Mouse (Mus musculus) mouse embryonic stem cell (cell line): ENCODE measurements around the gene Rxfp2.

ENCODE experiments used
- in situ Hi-C, 2 experiments: fragments of 300-500 bp; cut with MboI; formaldehyde crosslinking; loops; 1 replicate in 1 of 2; 3 replicates in 1 of 2; pipeline ENCODE4 v1.14.3; 2019 to 2020; ENCODE audit warnings: low sequenced_read_pairs in 2 of 2, low pct_unique_long_range_greater_than_20kb in 1 of 2, mixed read lengths in 1 of 2; ENCODE audit not compliant: unreplicated experiment in 1 of 2

Rxfp2 gene

DNA sequence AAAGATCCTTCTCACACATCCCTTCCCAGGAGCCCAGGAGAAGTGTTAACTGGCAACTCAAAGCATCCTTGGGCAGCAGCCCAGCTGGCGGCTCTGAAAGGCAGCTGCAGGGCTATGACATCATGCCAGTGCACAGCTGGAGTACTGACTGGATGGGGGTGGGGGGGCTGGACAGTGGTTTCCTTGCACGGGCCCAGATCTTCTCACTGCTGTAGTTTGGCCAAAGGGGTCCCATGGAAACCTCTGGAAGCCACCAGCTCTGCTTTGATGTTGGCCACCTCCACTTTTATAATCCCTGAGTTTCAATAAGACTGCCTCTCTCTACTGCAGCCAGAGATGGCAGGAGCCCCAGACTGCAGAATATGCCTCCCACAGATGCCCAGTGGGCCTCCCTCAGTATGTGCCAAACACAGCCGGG is 13.6 kb downstream of the Rxfp2 start:
- in situ Hi-C loops, result no loop called here

DNA sequence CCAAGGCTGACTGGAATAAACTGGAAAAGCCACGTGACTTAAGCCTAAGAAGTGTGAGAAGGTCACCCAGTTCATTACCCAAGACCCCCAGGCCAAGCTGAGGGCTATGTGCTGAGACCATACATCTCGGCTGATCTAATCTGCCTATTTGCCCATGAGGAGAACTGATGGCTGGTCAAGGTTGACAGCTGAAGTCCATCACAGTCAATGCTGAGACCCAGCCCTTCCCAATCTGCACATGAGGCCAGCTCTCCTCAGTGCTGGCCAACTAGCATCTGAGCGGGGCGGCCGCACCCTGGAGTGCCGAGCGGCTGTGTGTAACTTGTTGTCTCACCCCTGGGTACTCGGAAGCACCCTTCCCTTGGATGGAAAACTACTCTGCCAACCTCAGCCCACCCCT is 17.8 kb downstream of the Rxfp2 start:
- in situ Hi-C loops, result no loop called here

DNA sequence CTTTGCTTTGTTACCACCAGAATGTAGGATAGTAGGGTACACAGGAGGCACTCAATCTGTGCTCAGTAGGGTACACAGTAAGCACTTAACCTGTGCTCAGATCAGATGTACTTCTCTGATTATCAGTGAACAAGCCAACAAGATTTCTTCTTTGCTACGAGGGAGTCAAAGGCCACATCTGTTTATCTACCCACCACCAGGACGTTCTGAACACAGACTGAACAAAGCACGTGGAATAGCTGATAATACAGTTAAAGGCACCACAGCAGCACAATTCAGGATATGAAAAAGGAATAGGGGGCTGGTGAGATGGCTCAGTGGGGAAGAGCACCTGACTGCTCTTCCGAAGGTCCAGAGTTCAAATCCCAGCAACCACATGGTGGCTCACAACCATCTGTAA is 18.4 kb downstream of the Rxfp2 start:
- in situ Hi-C loops, result no loop called here

DNA sequence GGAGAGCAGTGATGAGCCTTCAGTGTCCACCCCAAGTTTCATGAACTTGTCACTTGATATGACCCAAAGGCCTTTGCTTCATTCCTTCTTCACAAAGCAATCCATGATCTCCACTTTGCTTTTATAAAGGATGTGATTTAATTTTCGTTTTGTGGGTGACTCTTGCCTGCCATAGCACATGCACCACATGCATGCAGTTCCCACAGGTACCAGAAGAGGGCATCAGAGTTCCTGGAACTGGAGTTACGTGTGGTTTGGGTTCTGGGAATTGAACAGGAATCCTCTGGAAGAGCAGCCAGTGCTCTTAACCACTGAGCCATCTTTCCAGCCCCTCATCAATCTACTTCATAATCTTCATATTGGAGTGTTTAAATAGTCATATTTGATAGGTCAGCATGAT is 26.1 kb downstream of the Rxfp2 start:
- in situ Hi-C loops, result no loop called here

DNA sequence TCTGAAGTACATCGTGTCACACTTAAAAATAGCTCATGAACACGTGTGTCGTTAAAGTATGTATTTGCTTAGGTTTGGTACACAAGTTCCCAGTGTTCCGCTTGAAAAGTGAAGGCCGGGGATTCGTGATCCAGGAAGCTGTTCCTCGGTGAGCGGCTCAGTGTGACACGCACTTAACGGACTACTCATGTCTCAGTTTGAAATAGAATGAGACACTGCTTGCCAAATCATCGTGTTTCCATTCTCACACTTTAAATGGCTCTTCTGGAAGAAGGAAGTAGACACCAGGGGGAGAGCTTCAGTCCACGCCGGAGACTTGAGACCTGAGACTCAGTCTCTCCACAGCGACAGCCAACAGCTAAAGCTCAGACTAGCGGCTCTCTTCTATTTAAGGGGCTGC is 28.0 kb downstream of the Rxfp2 start:
- in situ Hi-C loops, result no loop called here

DNA sequence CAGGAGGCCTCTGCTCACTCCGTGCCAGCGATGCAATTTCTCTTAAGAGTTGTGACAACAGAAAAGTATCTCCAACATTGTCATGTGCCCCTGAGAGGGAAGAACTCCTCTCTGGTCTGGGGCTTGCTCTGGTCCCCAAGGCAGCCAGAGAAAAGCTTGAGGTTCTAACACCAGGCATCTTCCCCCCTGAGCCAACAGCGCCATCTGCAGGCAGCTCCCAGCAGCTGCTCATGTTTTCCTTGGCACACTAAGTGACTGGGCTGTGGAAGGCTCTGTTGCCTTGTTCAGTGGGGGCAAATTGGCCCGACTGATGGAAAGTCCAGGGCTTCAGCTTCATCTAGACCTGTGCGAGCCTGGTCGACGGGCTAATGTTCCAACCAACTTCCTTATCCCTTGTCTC is 31.5 kb downstream of the Rxfp2 start:
- in situ Hi-C loops, result no loop called here

DNA sequence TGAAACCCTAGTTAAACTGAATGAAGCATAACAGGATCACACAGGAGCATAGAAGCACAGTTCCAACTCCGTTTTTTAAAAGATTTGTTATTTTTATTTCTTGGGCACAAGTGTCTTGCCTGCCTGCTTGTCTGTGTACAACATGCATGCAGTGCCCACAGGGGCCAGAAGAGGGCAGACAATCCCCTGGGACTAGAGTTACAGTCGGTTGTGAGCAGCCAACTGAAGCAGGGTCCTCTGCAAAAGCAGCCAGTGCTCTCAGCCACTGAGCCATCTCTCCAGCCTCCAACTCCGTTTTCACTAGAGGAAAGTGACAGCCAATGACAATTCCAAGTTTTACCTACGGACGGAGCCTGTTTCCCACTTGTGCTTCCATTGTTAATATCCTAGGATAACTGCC is 33.4 kb downstream of the Rxfp2 start:
- in situ Hi-C loops, result no loop called here

DNA sequence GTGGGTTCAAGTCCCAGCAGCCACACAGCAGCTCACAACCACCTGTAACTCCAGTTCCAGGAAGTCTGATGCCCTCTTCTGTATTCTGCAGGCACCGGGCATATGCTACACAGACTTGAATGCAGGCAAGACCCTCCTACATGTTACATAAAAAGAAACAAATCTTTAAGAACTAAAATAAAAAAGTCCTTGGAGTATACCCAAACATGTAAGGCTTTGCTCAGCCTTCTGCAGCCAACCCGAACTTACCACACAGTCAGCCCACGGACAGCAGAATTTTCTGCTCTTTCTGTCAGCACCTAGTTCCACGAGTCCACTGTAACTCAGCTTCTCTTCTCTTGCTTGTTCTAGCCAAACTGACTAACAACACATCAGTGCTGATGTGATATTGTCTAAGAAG is 34.8 kb downstream of the Rxfp2 start:
- in situ Hi-C loops, result no loop called here

DNA sequence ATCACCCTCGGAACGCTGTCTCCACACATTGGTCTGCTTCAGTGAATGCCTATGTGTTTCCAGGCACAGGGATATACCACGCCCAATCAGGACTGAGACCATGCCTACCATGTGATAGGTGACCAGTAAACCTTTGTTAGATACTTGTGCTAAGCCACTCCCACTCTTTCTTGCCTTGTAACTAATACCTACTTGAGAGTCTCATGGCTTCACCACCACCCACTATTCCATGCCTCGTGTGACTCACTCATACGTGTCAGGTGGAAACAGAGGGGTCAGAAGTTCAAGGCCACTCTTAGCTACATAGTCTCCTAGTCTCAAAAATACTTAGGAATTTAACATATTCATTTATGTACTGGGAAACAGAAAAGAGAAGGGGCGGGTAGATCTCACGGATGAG is 35.5 kb downstream of the Rxfp2 start:
- in situ Hi-C loops, result no loop called here

DNA sequence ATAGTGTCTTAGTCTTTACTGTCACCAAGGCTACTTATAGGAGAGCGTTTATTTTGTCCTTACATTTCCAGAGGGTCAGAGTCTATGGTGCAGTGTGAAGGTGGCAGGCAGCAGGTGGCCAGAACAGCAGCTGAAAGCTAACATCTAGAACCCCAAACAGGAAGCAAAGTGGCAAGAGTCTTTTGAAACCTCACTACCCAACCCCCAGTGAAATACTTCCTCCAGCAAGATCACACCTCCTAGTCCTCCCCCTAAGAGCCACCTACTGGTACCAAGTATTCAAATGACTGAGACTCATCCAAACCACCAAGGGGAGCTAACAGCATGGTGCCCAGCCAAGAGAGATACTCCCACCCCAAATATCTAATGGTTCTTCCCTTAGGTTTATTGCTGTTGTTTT is 36.8 kb downstream of the Rxfp2 start:
- in situ Hi-C loops, result no loop called here

DNA sequence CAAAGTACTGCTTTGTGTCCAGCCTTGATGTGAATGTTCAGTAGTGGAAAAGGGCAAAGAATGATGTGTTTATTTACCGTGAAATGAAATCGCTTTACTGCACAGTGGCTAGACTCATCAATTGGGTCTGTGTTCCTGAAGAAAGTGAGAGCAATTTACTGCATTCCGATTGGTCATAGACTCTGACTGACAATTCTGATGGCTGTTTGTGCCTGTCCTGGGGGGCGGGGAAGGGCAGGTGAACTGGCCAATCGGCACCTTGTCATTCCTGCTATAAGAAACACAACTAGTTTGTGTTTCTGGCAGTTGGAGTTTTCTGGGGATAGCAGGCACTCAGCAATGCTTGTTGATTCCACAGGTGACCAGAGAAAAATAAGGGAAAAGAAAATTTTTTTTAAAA is 37.6 kb downstream of the Rxfp2 start:
- in situ Hi-C loops, result no loop called here

DNA sequence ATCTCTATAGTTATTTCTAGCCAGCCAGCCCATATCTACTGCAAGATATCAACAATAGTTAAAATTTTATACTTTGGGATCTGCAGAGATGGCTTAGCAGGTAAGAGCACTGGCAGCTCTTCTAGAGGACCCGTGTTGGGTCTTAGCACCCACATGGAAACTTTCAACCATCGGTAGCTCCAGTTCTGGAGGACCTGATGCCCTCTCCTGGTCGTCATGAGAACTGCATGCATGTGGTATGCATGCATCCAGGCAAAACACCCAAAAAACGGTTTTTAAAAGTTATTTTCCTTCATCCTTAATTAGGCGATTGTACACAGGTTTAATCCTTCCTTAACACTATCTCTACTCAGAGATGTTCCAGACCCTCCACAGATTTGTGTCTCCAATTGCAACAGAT is 40.4 kb downstream of the Rxfp2 start:
- in situ Hi-C loops, result no loop called here

DNA sequence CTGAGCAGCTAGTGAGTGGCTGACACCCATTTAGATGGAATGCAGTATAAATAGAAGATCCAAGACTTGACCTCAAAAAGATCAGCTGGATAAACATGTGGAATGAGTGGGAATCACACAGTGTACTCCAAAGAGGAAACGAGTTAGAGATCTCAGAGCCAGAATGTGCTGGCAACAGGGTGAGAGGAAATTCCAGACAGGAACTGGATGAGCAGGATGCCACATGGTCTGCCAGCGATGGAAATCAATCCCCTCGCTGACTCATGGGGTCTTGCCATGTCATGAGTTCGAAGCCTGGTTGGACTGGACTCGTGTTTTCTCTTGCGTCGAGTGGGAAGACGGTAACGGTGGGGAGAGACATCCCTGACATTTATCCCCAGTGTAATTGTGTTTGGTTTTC is 41.0 kb downstream of the Rxfp2 start:
- in situ Hi-C loops, result no loop called here

DNA sequence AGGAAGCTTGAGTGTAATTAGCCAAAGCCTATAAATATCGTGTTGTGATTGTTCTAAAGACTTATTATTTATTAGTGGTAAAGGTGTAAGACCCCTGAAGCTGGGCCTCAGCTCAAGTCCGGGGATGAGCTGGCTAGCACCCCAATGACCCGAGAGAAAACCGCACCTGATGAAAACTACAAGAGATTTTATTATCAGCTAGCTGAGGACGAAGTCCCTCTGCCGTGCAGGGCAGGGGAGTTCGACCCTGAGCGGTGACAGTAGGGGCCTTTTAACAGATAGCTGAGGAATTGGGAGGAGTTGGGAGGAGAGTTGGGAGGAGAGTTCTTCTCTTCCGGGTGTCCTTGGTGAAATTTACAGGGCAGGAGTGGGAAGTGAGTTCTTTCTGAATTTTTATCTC is 42.6 kb downstream of the Rxfp2 start:
- in situ Hi-C loops, result no loop called here

DNA sequence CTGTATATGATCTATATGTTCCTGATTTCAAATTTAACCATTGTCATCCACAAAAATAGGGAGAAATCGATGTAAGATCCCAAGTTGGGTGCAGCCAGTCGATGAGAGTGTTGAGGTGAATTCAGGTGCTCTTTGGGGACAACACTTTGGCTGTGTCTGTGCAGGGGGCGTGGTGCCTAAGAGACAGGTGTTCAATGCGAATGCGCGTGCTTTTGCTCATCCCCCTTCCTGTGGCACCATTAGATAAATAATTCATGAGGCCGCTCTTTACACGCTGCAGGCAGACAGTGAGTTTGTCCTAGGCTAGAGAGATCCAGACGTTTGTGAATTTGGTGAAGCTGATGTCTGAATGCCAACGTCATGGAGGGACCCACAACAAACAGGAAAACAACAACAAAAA is 45.8 kb downstream of the Rxfp2 start:
- in situ Hi-C loops, result no loop called here

DNA sequence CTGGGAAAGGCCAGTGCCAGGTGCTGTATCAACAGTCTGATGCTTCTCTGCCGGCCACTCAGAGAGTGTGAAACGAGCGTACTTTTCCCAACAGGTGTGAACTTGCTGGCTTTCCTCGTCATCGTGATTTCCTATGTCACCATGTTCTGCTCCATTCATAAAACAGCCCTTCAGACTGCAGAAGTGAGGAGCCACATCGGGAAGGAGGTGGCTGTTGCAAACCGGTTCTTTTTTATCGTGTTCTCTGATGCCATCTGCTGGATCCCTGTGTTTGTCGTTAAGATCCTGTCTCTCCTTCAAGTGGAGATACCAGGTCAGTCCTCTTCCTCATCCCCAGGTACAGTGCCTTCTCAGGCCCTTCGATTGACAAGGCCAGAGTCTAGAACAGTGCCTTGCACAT is 51.6 kb downstream of the Rxfp2 start:
- in situ Hi-C loops, result no loop called here

DNA sequence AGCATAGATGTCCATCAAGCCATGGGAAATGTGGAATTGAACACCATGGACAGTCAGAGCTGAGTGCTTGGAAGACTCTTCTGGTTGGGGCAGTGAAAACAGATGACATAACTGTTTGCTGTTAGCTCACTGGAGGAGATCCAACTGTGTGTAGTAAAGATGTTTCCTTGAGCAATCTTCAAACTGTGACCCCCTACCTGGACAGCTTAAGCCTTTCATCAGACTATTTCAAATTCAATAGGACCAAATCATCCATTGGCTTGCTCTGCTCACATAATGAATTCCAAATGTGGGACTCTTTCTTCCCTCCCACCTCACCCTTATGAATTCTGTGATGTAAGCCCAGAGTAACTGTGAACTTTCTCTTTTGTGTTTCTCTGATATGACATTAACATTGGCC is 53.3 kb downstream of the Rxfp2 start:
- in situ Hi-C loops, result no loop called here

DNA sequence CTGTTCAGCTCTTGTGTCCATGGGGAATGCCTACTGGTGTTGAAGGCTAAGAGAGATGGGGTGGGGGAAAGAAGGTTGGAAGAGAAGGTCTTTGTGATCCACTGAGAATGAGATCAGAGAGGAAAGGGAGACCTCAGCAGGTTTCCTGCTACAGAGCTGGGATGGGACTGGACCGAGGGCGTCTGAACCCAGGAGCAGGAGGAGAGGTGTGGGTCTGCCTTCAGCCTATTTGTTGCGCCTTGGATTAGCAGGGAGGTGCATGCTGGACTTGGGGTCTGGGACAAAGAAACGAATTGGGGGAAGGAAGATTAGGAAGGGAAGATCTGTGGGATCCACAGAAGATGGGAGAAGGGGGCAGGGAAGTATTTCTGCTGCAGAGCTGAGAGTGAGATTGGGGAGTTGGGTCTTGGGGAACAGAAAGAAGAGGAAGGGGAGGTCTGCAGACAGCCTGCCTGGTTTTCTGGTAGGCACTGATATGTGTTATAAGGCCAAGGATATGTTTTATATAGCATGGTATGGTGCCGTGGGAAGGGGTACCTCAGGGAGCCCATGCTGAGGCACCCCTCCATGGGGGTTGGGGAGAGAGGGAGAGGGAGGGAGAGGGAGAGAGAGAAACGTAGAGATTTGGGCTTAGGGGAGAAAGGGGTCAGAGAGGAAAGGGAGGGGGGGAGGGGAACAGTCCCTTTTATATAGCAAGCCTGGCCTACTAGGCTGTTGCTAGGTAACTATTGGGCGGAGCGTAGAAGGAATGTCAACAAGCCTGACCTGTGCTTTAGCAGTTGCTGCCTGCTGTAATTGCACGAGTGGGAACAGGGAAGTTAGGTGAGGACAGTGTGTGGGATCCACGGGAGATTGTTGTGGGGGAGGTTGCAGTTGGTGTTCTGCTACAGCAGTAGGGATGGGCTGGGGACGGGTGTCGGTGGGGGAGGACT is 61.7 kb downstream of the Rxfp2 start:
- in situ Hi-C loops, result no loop called here

DNA sequence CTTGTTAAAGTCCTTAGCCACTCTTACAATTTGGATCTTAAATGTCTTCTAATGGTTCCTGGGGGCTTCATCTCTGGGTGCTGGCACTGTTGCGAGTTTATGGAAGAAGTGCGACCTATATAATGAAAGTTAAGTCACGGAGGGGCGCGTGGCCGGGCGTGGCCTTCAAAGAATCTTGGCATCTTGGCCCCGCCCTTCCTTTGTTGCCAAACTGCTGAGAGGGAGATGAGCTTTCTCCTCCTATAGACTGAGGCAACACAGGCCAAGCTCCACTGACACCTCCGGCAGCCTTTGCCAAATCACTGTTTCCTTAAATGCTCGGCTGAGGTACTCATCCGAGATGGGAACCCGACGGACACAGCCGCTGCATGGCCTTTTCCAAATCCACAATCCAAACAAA is 64.2 kb downstream of the Rxfp2 start:
- in situ Hi-C loops, result no loop called here

DNA sequence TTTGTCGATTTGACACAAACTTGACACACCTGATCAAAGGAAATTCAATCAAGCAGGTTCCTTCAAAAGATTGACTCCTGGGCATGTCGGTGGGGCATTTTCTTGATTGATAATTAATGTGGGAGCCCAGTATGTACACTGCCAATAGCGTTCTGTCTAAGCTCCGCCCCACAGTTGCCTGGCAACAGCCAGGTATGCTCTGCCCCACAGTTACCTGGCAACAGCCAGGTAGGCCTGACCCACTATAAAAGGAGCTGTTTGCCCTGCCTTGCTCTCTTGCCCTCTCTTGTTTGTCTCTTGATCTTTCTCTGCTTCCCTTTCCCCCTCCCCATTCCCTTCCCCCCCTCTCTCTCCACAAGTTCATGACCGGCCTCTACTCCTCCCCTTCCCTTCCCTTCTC is 64.7 kb downstream of the Rxfp2 start:
- in situ Hi-C loops, result no loop called here

DNA sequence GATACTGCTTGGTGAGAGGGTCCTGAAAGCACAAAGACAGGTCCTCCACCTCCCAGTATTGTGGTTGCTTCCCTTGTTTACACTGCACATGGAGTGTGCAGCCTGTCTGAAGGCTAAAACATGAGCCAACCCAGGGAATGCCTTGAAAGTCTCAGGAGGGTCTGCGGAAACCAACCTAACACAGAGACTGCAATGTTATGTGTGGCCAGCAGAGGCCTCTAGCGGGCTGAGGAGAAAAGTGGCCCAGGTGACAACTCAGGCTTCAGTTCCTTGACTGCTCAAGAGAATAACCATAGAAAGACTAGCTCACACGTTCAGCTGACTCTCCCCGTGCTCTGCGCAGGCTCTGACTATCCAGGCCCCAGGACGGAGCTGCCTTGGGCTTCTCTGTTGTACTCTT is 79.1 kb downstream of the Rxfp2 start:
- in situ Hi-C loops, result no loop called here
